20 mouse cellular contexts compared by ENCODE assay signal in the genomic region with DNA sequence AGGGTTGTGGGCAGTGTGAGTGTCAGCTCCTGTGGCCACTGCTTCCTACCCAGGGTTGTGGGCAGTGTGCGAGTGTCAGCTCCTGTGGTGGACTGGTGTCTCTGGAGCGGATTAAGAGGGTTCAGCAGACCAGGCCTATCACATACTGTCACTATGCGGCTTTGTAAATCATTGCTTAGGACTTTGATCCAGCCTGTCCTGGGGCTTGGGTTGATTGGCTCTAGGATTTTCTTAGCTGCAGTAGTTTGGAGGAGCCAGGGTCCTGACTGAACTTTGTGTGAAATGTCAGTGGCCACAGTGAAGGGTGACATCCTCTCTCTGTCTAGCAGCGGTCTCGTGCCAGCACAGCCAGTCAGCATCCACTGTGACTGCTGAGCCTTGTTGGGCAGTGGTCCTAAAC. TPM values are rescaled to one million over a fixed set of nuclear protein-coding genes. Genes with fewer than 3 reads are reported as not detected.
DNase-seq lines count a peak whose midpoint lies in the region; ATAC-seq and TF ChIP-seq lines count a peak whose summit lies in the region.
"Had no signal": no experiment of that assay in that cellular context is flagged by ENCODE, and none has a peak within 500 bp of the region (broad histone marks: within the 10 kb centered on the region; RNA-seq: fewer than 3 reads in every experiment).

No protein-coding gene starts in this region.

- H3K9me3 ChIP-seq in kidney, embryonic 14.5 days (ENCODE audit: control insufficient read depth, low read length), result no peaks in the 10 kb centered on the region
- H3K9me3 ChIP-seq: embryonic facial prominence, embryonic 13.5 days; heart, embryonic 10.5 days; hindbrain, embryonic 12.5 days had no signal

- WGBS in liver, adult 2 months, result 32% methylated on average over 5 of the region's 5 CpGs
- WGBS in kidney, embryonic 14.5 days, result 94% methylated on average over 5 of the region's 5 CpGs

- H3K4me3 ChIP-seq in liver, adult 2 months (ENCODE audit: insufficient read depth, low read depth, low read length), result no peak overlapping the region
- no peak overlapping the region for H3K4me3 ChIP-seq in kidney, embryonic 14.5 days (ENCODE audit: low read length)
- H3K4me3 ChIP-seq: embryonic facial prominence, embryonic 13.5 days; heart, embryonic 10.5 days; hindbrain, embryonic 12.5 days had no signal

- peak; percentile 92 for DNase-seq in liver, adult 2 months (ENCODE audit: extremely low read depth, low read depth, low spot score)
- DNase-seq in liver, result no peak
- DNase-seq in kidney, postnatal 4 days, result peak; percentile 32 to 61
- peak; percentile 83 for DNase-seq in yolk sac, embryonic 10.5 days (ENCODE audit: low spot score)
- DNase-seq in left cerebral cortex, postnatal 25 days (ENCODE audit: low spot score in 2 of 2), result no peak
- no peak for DNase-seq in lung, postnatal 36 days
- DNase-seq in gastrocnemius, adult 8-10 months (ENCODE audit: low spot score in 2 of 2), result no peak
- DNase-seq: adrenal gland, postnatal 14 days; cerebellum, adult 2 months; gastrocnemius, postnatal 36 days; heart, postnatal 10 days; layer of hippocampus, postnatal 36 days; midbrain, embryonic 14.5 days; right cerebral cortex, adult 18-20 months; thymus, adult 18-20 months had no signal

- no peak for TF ChIP-seq CTCF in liver, adult 2 months (IDR thresholded peaks at IDR 0.05; ENCODE audit: low read depth, low read length)

- intact Hi-C loops in left cerebral cortex, postnatal 25 days (cut with DNase I), result no loop called here

- H3K9ac ChIP-seq in liver, adult 2 months (ENCODE audit: low read depth, low read length), result peak overlapping the region; percentile 11
- no peak overlapping the region for H3K9ac ChIP-seq in kidney, embryonic 14.5 days (ENCODE audit: low read depth, low read length)
- H3K9ac ChIP-seq: embryonic facial prominence, embryonic 13.5 days; hindbrain, embryonic 12.5 days had no signal

- ATAC-seq in kidney, embryonic 14.5 days (ENCODE audit: low FRiP score, low TSS enrichment), result no peak; the same call in 1 of the 2 replicates

- H3K36me3 ChIP-seq in liver, adult 2 months (ENCODE audit: control insufficient read depth, insufficient read depth, low read length), result peaks cover 11% of the 10 kb centered on the region
- H3K36me3 ChIP-seq in kidney, embryonic 14.5 days (ENCODE audit: control insufficient read depth, insufficient read depth, low read length), result peaks cover 94% of the 10 kb centered on the region

- H3K4me2 ChIP-seq in kidney, embryonic 14.5 days (replicated peaks; ENCODE audit: low read depth, low read length), result no peak overlapping the region
- H3K4me2 ChIP-seq: embryonic facial prominence, embryonic 13.5 days; hindbrain, embryonic 12.5 days had no signal

- no peak for TF ChIP-seq POLR2A in liver, adult 2 months (IDR thresholded peaks at IDR 0.05; ENCODE audit: extremely low read depth, insufficient read depth, low read length)

- H3K4me1 ChIP-seq in liver, adult 2 months (ENCODE audit: control insufficient read depth, insufficient read depth, low read length), result peaks cover 19% of the 10 kb centered on the region
- no peaks in the 10 kb centered on the region for H3K4me1 ChIP-seq in kidney, embryonic 14.5 days (ENCODE audit: control insufficient read depth, insufficient read depth, low read length)
- H3K4me1 ChIP-seq: embryonic facial prominence, embryonic 13.5 days; hindbrain, embryonic 12.5 days had no signal

- H3K27me3 ChIP-seq in liver, adult 2 months (ENCODE audit: control insufficient read depth, insufficient read depth, low read length), result no peaks in the 10 kb centered on the region
- no peaks in the 10 kb centered on the region for H3K27me3 ChIP-seq in kidney, embryonic 14.5 days (ENCODE audit: control insufficient read depth, insufficient read depth, low read length)
- H3K27me3 ChIP-seq: CH12.LX; embryonic facial prominence, embryonic 13.5 days; hindbrain, embryonic 12.5 days had no signal

- H3K27ac ChIP-seq in liver, adult 2 months (replicated peaks; ENCODE audit: insufficient read depth, low read depth, low read length), result peak overlapping the region; percentile 90
- H3K27ac ChIP-seq in kidney, embryonic 14.5 days (ENCODE audit: low read depth, low read length), result 0 out of 2 replicates have a peak overlapping the region, but pooled peaks have one; percentile 11
- H3K27ac ChIP-seq: embryonic facial prominence, embryonic 13.5 days; heart, embryonic 10.5 days; hindbrain, embryonic 12.5 days had no signal

- H3K79me2 ChIP-seq in liver, adult 2 months (ENCODE audit: control insufficient read depth, insufficient read depth, low read length), result peaks cover 2% of the 10 kb centered on the region; the same call in 1 of the 2 replicates

RNA-seq across cellular contexts. Expression of a gene that starts 23.6 kb away (rescaled TPM):
- total RNA-seq in liver, adult 2 months (2014; rRNA removed), result 1.1 and 2.6 TPM in 2 replicates
- 4.4 and 4.6 TPM in 2 replicates for polyA plus RNA-seq in liver, adult 2 months (2012; rRNA removed)
- 11.2 and 20.3 TPM in 2 replicates for polyA plus RNA-seq in kidney, embryonic 14.5 days (2014; fragmentation: Nextera tagmentation; extraction: Ambion mirVana)
- 1 to 10 TPM; 3.3 to 4.2 TPM for total RNA-seq in left cerebral cortex, postnatal 25 days (2021)
- total RNA-seq in gastrocnemius, adult 8-10 months (2022), result under 1 TPM in 1 of 4 experiments, not detected in 3; 0.46 TPM

RNA-seq across cellular contexts. Expression of a gene that starts 23.9 kb away (rescaled TPM):
- total RNA-seq in liver, adult 2 months (2014; rRNA removed), result 63.3 and 75.6 TPM in 2 replicates
- 65.5 and 72.8 TPM in 2 replicates for polyA plus RNA-seq in liver, adult 2 months (2012; rRNA removed)
- polyA plus RNA-seq in kidney, embryonic 14.5 days (2014; fragmentation: Nextera tagmentation; extraction: Ambion mirVana), result 110 and 113 TPM in 2 replicates
- 10 to 100 TPM; 20.7 to 21.1 TPM for total RNA-seq in left cerebral cortex, postnatal 25 days (2021)
- total RNA-seq in gastrocnemius, adult 8-10 months (2022), result 10 to 100 TPM; 11.2 to 18.5 (median 15.2) TPM

RNA-seq across cellular contexts. Expression of a gene that starts 31.4 kb away (rescaled TPM):
- total RNA-seq in liver, adult 2 months (2014; rRNA removed), result 15.3 and 18.8 TPM in 2 replicates
- 11.7 and 17.4 TPM in 2 replicates for polyA plus RNA-seq in liver, adult 2 months (2012; rRNA removed)
- polyA plus RNA-seq in kidney, embryonic 14.5 days (2014; fragmentation: Nextera tagmentation; extraction: Ambion mirVana), result 76.4 and 91.6 TPM in 2 replicates
- total RNA-seq in left cerebral cortex, postnatal 25 days (2021), result 100 to 1,000 TPM; 764 to 822 TPM
- total RNA-seq in gastrocnemius, adult 8-10 months (2022), result 10 to 100 TPM; 47.9 to 62.7 (median 50.9) TPM

Comparison
In these comparisons a context has a peak if more than half of its experiments do, and no peak if none do; other contexts are left out.
1. DNase-seq: peak in liver, adult 2 months (single experiment), kidney, postnatal 4 days (2 of 2) and yolk sac, embryonic 10.5 days (single experiment); none in liver (single experiment), left cerebral cortex, postnatal 25 days (0 of 2), lung, postnatal 36 days (single experiment) and gastrocnemius, adult 8-10 months (0 of 2).
2. RNA of a gene that starts 31.4 kb away (total RNA-seq): 764 to 822 TPM in left cerebral cortex, postnatal 25 days; 47.9 to 62.7 TPM in gastrocnemius, adult 8-10 months and 15.3 to 18.8 TPM in liver, adult 2 months; every median in the first group is over 10 times any median in the second.